Mouse (Mus musculus) lung, postnatal 0 days (tissue): ENCODE measurements at regions not wholly inside any gene's neighbourhood (a gene's known extent, or its start where the extent isn't known, plus 50 kb on each side); places are given as distances from the start of the nearest gene placed in this dataset.

ENCODE experiments used
- CTCF ChIP-seq: IDR thresholded peaks from 2 replicates; pipeline ENCODE4 v1.5.1; 2016; ENCODE audit warnings: antibody characterized with exemption, mild to moderate bottlenecking
- EP300 ChIP-seq: IDR thresholded peaks from 2 replicates; pipeline ENCODE4 v1.6.1; 2016; ENCODE audit warnings: antibody characterized with exemption, mild to moderate bottlenecking, control low read depth

- TF ChIP-seq CTCF: no peak
- no peak for TF ChIP-seq EP300
These were observed 638.5 kb upstream of the Arid1b start for GRCm38 (mm10) chr17:4355506-4356218.
